In genomic region chr2:116536453-116536852, GRCm38 (mm10) we compare ENCODE assay signal across 21 mouse cellular contexts.
"Had no signal": no experiment of that assay in that cellular context is flagged by ENCODE, and none has a peak within 500 bp of the region (broad histone marks: within the 10 kb centered on the region; RNA-seq: fewer than 3 reads in every experiment).

No protein-coding gene starts in this region.

- ATAC-seq: liver, embryonic 12.5 days; midbrain, embryonic 15.5 days had no signal

- H3K9ac ChIP-seq: kidney, embryonic 15.5 days; limb, embryonic 13.5 days; liver, embryonic 12.5 days; liver, embryonic 15.5 days; lung, embryonic 15.5 days; midbrain, embryonic 15.5 days; neural tube, embryonic 13.5 days; stomach, embryonic 15.5 days had no signal

- H3K4me1 ChIP-seq: kidney, embryonic 15.5 days; limb, embryonic 13.5 days; liver, embryonic 12.5 days; liver, embryonic 15.5 days; lung, embryonic 15.5 days; midbrain, embryonic 15.5 days; neural tube, embryonic 13.5 days; stomach, embryonic 15.5 days had no signal

- H3K27ac ChIP-seq: kidney, embryonic 15.5 days; left cerebral cortex, adult 2 months; limb, embryonic 13.5 days; liver, embryonic 12.5 days; liver, embryonic 15.5 days; lung, embryonic 15.5 days; midbrain, embryonic 15.5 days; neural tube, embryonic 13.5 days; stomach, embryonic 15.5 days had no signal

- DNase-seq: kidney, adult 2 months; kidney, postnatal 10 days; kidney, postnatal 36 days; layer of hippocampus, postnatal 36 days; liver; lung, postnatal 10 days; lung, postnatal 36 days; retina, postnatal 1 day; right cerebral cortex, postnatal 25 days; spleen, adult 18-20 months; thymus, postnatal 25 days had no signal

- H3K27me3 ChIP-seq: kidney, embryonic 15.5 days; limb, embryonic 13.5 days; liver, embryonic 12.5 days; liver, embryonic 15.5 days; lung, embryonic 15.5 days; midbrain, embryonic 15.5 days; neural tube, embryonic 13.5 days; stomach, embryonic 15.5 days had no signal

- H3K9me3 ChIP-seq: stomach, embryonic 15.5 days had no signal

- H3K4me2 ChIP-seq: kidney, embryonic 15.5 days; limb, embryonic 13.5 days; liver, embryonic 12.5 days; liver, embryonic 15.5 days; lung, embryonic 15.5 days; midbrain, embryonic 15.5 days; neural tube, embryonic 13.5 days; stomach, embryonic 15.5 days had no signal

- H3K4me3 ChIP-seq: kidney, embryonic 15.5 days; left cerebral cortex, adult 2 months; limb, embryonic 13.5 days; liver, embryonic 12.5 days; liver, embryonic 15.5 days; lung, embryonic 15.5 days; midbrain, embryonic 15.5 days; myocyte; neural tube, embryonic 13.5 days; stomach, embryonic 15.5 days had no signal

- H3K36me3 ChIP-seq: kidney, embryonic 15.5 days; limb, embryonic 13.5 days; liver, embryonic 12.5 days; liver, embryonic 15.5 days; lung, embryonic 15.5 days; midbrain, embryonic 15.5 days; neural tube, embryonic 13.5 days; stomach, embryonic 15.5 days had no signal
